Mouse (Mus musculus) fat pad, adult 2 months (tissue): ENCODE results near the gene Olfr114.

Experiments
- DNase-seq: peaks from one replicate; pipeline ENCODE4 v3.0.0-alpha.2; 2011; ENCODE audit warnings: low read depth, low spot score; ENCODE audit errors: extremely low read depth

Gene Olfr114

GRCm38 (mm10) chr17:37592643-37593042 is at the start of gene Olfr114:
Gene Olfr114 (minus strand): TSS chr17:37592743.
- no peak for DNase-seq

GRCm38 (mm10) chr17:37627009-37627408 is 34.5 kb upstream of the Olfr114 start, which contains the start of the genes Olfr115 and Olfr116:
Gene Olfr115 (minus strand): TSS chr17:37627109.
Gene Olfr116 (minus strand): TSS chr17:37627199.
- DNase-seq, result no peak

- no peak for DNase-seq
Observed at GRCm38 (mm10) chr17:37577563-37577962, 15.0 kb downstream of the Olfr114 start, which contains the start of gene Olfr113. Gene Olfr113 (minus strand): TSS chr17:37577663.

GRCm38 (mm10) chr17:37569351-37569750 is 23.2 kb downstream of the Olfr114 start, which contains the start of gene Olfr112:
Gene Olfr112 (minus strand): TSS chr17:37569451.
- no peak for DNase-seq

- DNase-seq, result no peak
Observed at GRCm38 (mm10) chr17:37558913-37559615, 33.5 kb downstream of the Olfr114 start.

- DNase-seq, result no peak
Observed at GRCm38 (mm10) chr17:37543800-37544435, 48.6 kb downstream of the Olfr114 start.

- DNase-seq, result no peak
Observed at GRCm38 (mm10) chr17:37541454-37542119, 51.0 kb downstream of the Olfr114 start.
